Mouse (Mus musculus): ENCODE results near the gene Stac3. TPM values are rescaled to one million over a fixed set of nuclear protein-coding genes. Genes with fewer than 3 reads are reported as not detected.

The Stac3 gene
- polyA plus RNA-seq, 1 experiment, result 0.51 TPM

- H3K36me3 ChIP-seq (ENCODE audit: control insufficient read depth, insufficient read depth, low read length), result peaks cover 7% of the 10 kb centered on the region; the same call in 1 of the 2 replicates
- TF ChIP-seq POLR2A (IDR thresholded peaks at IDR 0.05; ENCODE audit: low read depth, low read length) (no peak), CTCF (IDR thresholded peaks at IDR 0.05; ENCODE audit: extremely low read depth, insufficient read length, insufficient replicate concordance, low read depth, low read length) (no peak)
- 6% methylated on average over 16 of the region's 16 CpGs for WGBS
- peaks cover 35% of the 10 kb centered on the region for H3K27me3 ChIP-seq (ENCODE audit: control insufficient read depth, insufficient read depth, low read length)
- H3K4me1 ChIP-seq (ENCODE audit: control insufficient read depth, insufficient read depth, insufficient read length, low read length), result peaks cover 25% of the 10 kb centered on the region
- no peak overlapping the region for H3K27ac ChIP-seq (ENCODE audit: insufficient read depth, low read depth, low read length)
- H3K4me3 ChIP-seq (ENCODE audit: low read depth, low read length), result peak overlapping the region; percentile 49; the same call in 1 of the 2 replicates
Measured at GRCm38 (mm10) chr10:127513501-127514091, 12.1 kb downstream of the Stac3 start.

GRCm38 (mm10) chr10:127514111-127514698, 12.7 kb downstream of the Stac3 start:
- no peak overlapping the region for H3K27ac ChIP-seq (ENCODE audit: insufficient read depth, low read depth, low read length)
- WGBS, result 47% methylated on average over 13 of the region's 13 CpGs
- no peak overlapping the region for H3K4me3 ChIP-seq (ENCODE audit: low read depth, low read length)
- peaks cover 34% of the 10 kb centered on the region for H3K27me3 ChIP-seq (ENCODE audit: control insufficient read depth, insufficient read depth, low read length)
- TF ChIP-seq POLR2A (IDR thresholded peaks at IDR 0.05; ENCODE audit: low read depth, low read length) (no peak), CTCF (IDR thresholded peaks at IDR 0.05; ENCODE audit: extremely low read depth, insufficient read length, insufficient replicate concordance, low read depth, low read length) (no peak)
- peaks cover 7% of the 10 kb centered on the region; the same call in 1 of the 2 replicates for H3K36me3 ChIP-seq (ENCODE audit: control insufficient read depth, insufficient read depth, low read length)
- peaks cover 22% of the 10 kb centered on the region for H3K4me1 ChIP-seq (ENCODE audit: control insufficient read depth, insufficient read depth, insufficient read length, low read length)

- Histone ChIP-seq H3K27me3 (ENCODE audit: control insufficient read depth, insufficient read depth, low read length) (peaks cover 30% of the 10 kb centered on the region), H3K4me1 (ENCODE audit: control insufficient read depth, insufficient read depth, insufficient read length, low read length) (peaks cover 19% of the 10 kb centered on the region), H3K27ac (ENCODE audit: insufficient read depth, low read depth, low read length) (no peak within 1 kb of the TSS), H3K4me3 (ENCODE audit: low read depth, low read length) (0 out of 2 replicates have a peak within 1 kb of the TSS, but pooled peaks have one; percentile 0), H3K36me3 (ENCODE audit: control insufficient read depth, insufficient read depth, low read length) (peaks cover 10% of the 10 kb centered on the region)
- no peak for TF ChIP-seq CTCF (IDR thresholded peaks at IDR 0.05; ENCODE audit: extremely low read depth, insufficient read length, insufficient replicate concordance, low read depth, low read length)
- WGBS, result 40% methylated on average over 6 of the region's 6 CpGs
Measured at GRCm38 (mm10) chr10:127514764-127515163, 13.3 kb downstream of the Stac3 start, which contains the start of gene Ndufa4l2. Gene Ndufa4l2 (plus strand): TSS chr10:127514967.

- TF ChIP-seq CTCF (IDR thresholded peaks at IDR 0.05; ENCODE audit: extremely low read depth, insufficient read length, insufficient replicate concordance, low read depth, low read length) (no peak), POLR2A (IDR thresholded peaks at IDR 0.05; ENCODE audit: low read depth, low read length) (no peak)
- WGBS, result 67% methylated on average over 9 of the region's 9 CpGs
- peaks cover 10% of the 10 kb centered on the region for H3K36me3 ChIP-seq (ENCODE audit: control insufficient read depth, insufficient read depth, low read length)
- 0 out of 2 replicates have a peak overlapping the region, but pooled peaks have one; percentile 0 for H3K4me3 ChIP-seq (ENCODE audit: low read depth, low read length)
- H3K27me3 ChIP-seq (ENCODE audit: control insufficient read depth, insufficient read depth, low read length), result peaks cover 27% of the 10 kb centered on the region
- H3K4me1 ChIP-seq (ENCODE audit: control insufficient read depth, insufficient read depth, insufficient read length, low read length), result peaks cover 19% of the 10 kb centered on the region
- H3K27ac ChIP-seq (ENCODE audit: insufficient read depth, low read depth, low read length), result no peak overlapping the region
Measured at GRCm38 (mm10) chr10:127515271-127515982, 13.9 kb downstream of the Stac3 start.

- Histone ChIP-seq H3K36me3 (ENCODE audit: control insufficient read depth, insufficient read depth, low read length) (peaks cover 10% of the 10 kb centered on the region), H3K4me3 (ENCODE audit: low read depth, low read length) (no peak overlapping the region), H3K4me1 (ENCODE audit: control insufficient read depth, insufficient read depth, insufficient read length, low read length) (peaks cover 19% of the 10 kb centered on the region), H3K27ac (ENCODE audit: insufficient read depth, low read depth, low read length) (no peak overlapping the region), H3K27me3 (ENCODE audit: control insufficient read depth, insufficient read depth, low read length) (peaks cover 22% of the 10 kb centered on the region)
- TF ChIP-seq CTCF (IDR thresholded peaks at IDR 0.05; ENCODE audit: extremely low read depth, insufficient read length, insufficient replicate concordance, low read depth, low read length), result no peak
- TF ChIP-seq POLR2A (IDR thresholded peaks at IDR 0.05; ENCODE audit: low read depth, low read length), result no peak
- 32% methylated on average over 8 of the region's 8 CpGs for WGBS
Measured at GRCm38 (mm10) chr10:127515983-127516459, 14.5 kb downstream of the Stac3 start.

GRCm38 (mm10) chr10:127516576-127517260, 15.2 kb downstream of the Stac3 start:
- Histone ChIP-seq H3K4me3 (ENCODE audit: low read depth, low read length) (0 out of 2 replicates have a peak overlapping the region, but pooled peaks have one; percentile 6), H3K4me1 (ENCODE audit: control insufficient read depth, insufficient read depth, insufficient read length, low read length) (peaks cover 15% of the 10 kb centered on the region), H3K27me3 (ENCODE audit: control insufficient read depth, insufficient read depth, low read length) (peaks cover 15% of the 10 kb centered on the region), H3K27ac (ENCODE audit: insufficient read depth, low read depth, low read length) (no peak overlapping the region), H3K36me3 (ENCODE audit: control insufficient read depth, insufficient read depth, low read length) (peaks cover 10% of the 10 kb centered on the region)
- TF ChIP-seq CTCF (IDR thresholded peaks at IDR 0.05; ENCODE audit: extremely low read depth, insufficient read length, insufficient replicate concordance, low read depth, low read length) (no peak), POLR2A (IDR thresholded peaks at IDR 0.05; ENCODE audit: low read depth, low read length) (no peak)
- WGBS, result 34% methylated on average over 30 of the region's 30 CpGs

Data from small intestine, adult 2 months (tissue).